In the genomic region with DNA sequence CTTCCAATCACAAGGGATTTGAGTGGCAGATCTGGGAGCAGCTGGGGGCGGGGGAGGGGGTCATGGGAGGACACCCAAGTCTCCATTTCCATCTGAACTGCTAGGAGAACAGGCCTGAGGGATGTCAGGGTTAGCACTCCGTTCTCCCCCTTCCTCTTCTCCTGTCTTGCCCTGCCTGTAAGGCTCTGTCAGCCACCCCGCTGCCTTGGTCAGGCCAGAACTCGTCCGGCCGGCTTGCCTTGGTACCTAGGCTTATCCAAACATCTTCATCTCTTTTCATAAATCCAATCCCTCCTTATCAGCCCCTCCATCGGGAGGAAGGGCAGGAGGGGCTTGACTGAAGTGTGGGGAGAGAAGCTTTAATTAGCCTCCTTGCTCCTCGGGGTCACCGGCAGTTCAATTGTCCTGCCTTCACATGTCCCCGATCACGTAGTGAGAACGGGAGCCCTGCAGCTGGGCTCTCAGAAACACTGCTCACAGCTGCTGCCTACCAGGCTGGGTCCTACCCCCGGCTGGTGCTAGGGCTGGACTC, we compare ENCODE assay signal across 14 mouse cellular contexts.
A peak's percentile ranks its signal among the peaks of the same experiment; 100 is the strongest.
DNase-seq lines count a peak whose midpoint lies in the region; ATAC-seq lines count a peak whose summit lies in the region.
"Had no signal": no experiment of that assay in that cellular context is flagged by ENCODE, and none has a peak within 500 bp of the region (broad histone marks: within the 10 kb centered on the region; RNA-seq: fewer than 3 reads in every experiment).

No protein-coding gene starts in this region.

- peaks cover 24% of the 10 kb centered on the region for H3K4me1 ChIP-seq in intestine, embryonic 14.5 days (replicated peaks; ENCODE audit: control insufficient read depth, insufficient read depth, low read length)
- peaks cover 19% of the 10 kb centered on the region for H3K4me1 ChIP-seq in intestine, embryonic 16.5 days (ENCODE audit: control insufficient read depth, insufficient read depth, low read length)
- H3K4me1 ChIP-seq in limb, embryonic 11.5 days (ENCODE audit: control insufficient read depth, insufficient read depth, low read length) = peaks cover 10% of the 10 kb centered on the region
- H3K4me1 ChIP-seq: liver, embryonic 15.5 days had no signal

- H3K9ac ChIP-seq in intestine, embryonic 14.5 days (ENCODE audit: low read length) = no peak overlapping the region
- no peak overlapping the region for H3K9ac ChIP-seq in intestine, embryonic 16.5 days (ENCODE audit: low read depth, low read length)
- no peak overlapping the region for H3K9ac ChIP-seq in limb, embryonic 11.5 days (ENCODE audit: low read length)
- H3K9ac ChIP-seq: liver, embryonic 15.5 days had no signal

- no peak overlapping the region for H3K27ac ChIP-seq in intestine, embryonic 14.5 days (ENCODE audit: low read depth)
- no peak overlapping the region; the same call in 1 of the 2 replicates for H3K27ac ChIP-seq in intestine, embryonic 16.5 days (ENCODE audit: low read length)
- H3K27ac ChIP-seq in limb, embryonic 11.5 days (replicated peaks; ENCODE audit: low read depth, low read length) = no peak overlapping the region
- H3K27ac ChIP-seq: liver, embryonic 15.5 days had no signal

- ATAC-seq in intestine, embryonic 14.5 days (replicated peaks; ENCODE audit: low FRiP score, low TSS enrichment, low read depth) = 0 out of 2 replicates have a peak, but pooled peaks have one; percentile 44
- no peak; the same call in 1 of the 2 replicates for ATAC-seq in intestine, embryonic 16.5 days
- ATAC-seq in limb, embryonic 11.5 days (ENCODE audit: insufficient number of reproducible peaks, low FRiP score, low TSS enrichment, low read depth) = no peak
- ATAC-seq: inflammation-experienced regulatory T-cells, adult 6 months had no signal

- H3K4me2 ChIP-seq in intestine, embryonic 14.5 days (ENCODE audit: low read length) = no peak overlapping the region
- no peak overlapping the region for H3K4me2 ChIP-seq in intestine, embryonic 16.5 days (ENCODE audit: low read depth, low read length)
- no peak overlapping the region for H3K4me2 ChIP-seq in limb, embryonic 11.5 days (ENCODE audit: low read depth, severe bottlenecking)
- H3K4me2 ChIP-seq: liver, embryonic 15.5 days had no signal

- intact Hi-C loops in left cerebral cortex, postnatal 36 days (cut with DNase I) = no loop called here

- no peaks in the 10 kb centered on the region for H3K36me3 ChIP-seq in intestine, embryonic 14.5 days (ENCODE audit: control insufficient read depth, insufficient read depth, low read length)
- no peaks in the 10 kb centered on the region for H3K36me3 ChIP-seq in intestine, embryonic 16.5 days (ENCODE audit: control insufficient read depth, insufficient read depth, low read length)
- H3K36me3 ChIP-seq in limb, embryonic 11.5 days (ENCODE audit: control insufficient read depth, insufficient read depth, low read length) = no peaks in the 10 kb centered on the region
- H3K36me3 ChIP-seq: liver, embryonic 15.5 days had no signal

- H3K9me3 ChIP-seq in intestine, embryonic 14.5 days (ENCODE audit: control insufficient read depth, low read length) = no peaks in the 10 kb centered on the region
- no peaks in the 10 kb centered on the region for H3K9me3 ChIP-seq in intestine, embryonic 16.5 days (ENCODE audit: control insufficient read depth, low read length)
- H3K9me3 ChIP-seq in limb, embryonic 11.5 days (ENCODE audit: control insufficient read depth, low read length) = no peaks in the 10 kb centered on the region
- H3K9me3 ChIP-seq: liver, embryonic 15.5 days had no signal

- no peak overlapping the region for H3K4me3 ChIP-seq in intestine, embryonic 14.5 days (ENCODE audit: low read depth, low read length)
- H3K4me3 ChIP-seq in intestine, embryonic 16.5 days (ENCODE audit: low read length) = no peak overlapping the region
- H3K4me3 ChIP-seq in limb, embryonic 11.5 days (ENCODE audit: low read depth, low read length) = no peak overlapping the region
- H3K4me3 ChIP-seq: liver, embryonic 15.5 days; myocyte had no signal

- H3K27me3 ChIP-seq in intestine, embryonic 14.5 days (replicated peaks; ENCODE audit: control insufficient read depth, insufficient read depth, low read length) = no peaks in the 10 kb centered on the region
- H3K27me3 ChIP-seq in intestine, embryonic 16.5 days (replicated peaks; ENCODE audit: control insufficient read depth, insufficient read depth, low read length) = no peaks in the 10 kb centered on the region; the same call in 1 of the 2 replicates
- no peaks in the 10 kb centered on the region for H3K27me3 ChIP-seq in limb, embryonic 11.5 days (ENCODE audit: control insufficient read depth, insufficient read depth, low read length)
- H3K27me3 ChIP-seq: liver, embryonic 15.5 days had no signal

- WGBS in intestine, embryonic 14.5 days = 22% methylated on average over 13 of the region's 13 CpGs
- 36% methylated on average over 13 of the region's 13 CpGs for WGBS in intestine, embryonic 16.5 days
- WGBS in limb, embryonic 11.5 days = 15% methylated on average over 13 of the region's 13 CpGs

- no peak for DNase-seq in intestine, embryonic 14.5 days (ENCODE audit: low spot score)
- DNase-seq in urinary bladder, adult 18-20 months (ENCODE audit: low spot score in 2 of 2) = peak; percentile 62 to 64
- no peak for DNase-seq in urinary bladder, postnatal 4 days (ENCODE audit: low spot score in 2 of 2)
- DNase-seq in limb, embryonic 11.5 days (ENCODE audit: low spot score) = peak; percentile 55
- no peak for DNase-seq in right cerebral cortex, postnatal 36 days (ENCODE audit: low spot score in 2 of 2)
- no peak for DNase-seq in cerebellum, postnatal 36 days
- DNase-seq in left cerebral cortex, postnatal 36 days (ENCODE audit: low spot score in 2 of 2) = no peak
- DNase-seq: adrenal gland, postnatal 25 days; cerebellum, adult 9-11 months; spleen, adult 18-20 months had no signal

Comparison
In these comparisons a context has a peak if more than half of its experiments do, and no peak if none do; other contexts are left out.
1. DNase-seq: peak in urinary bladder, adult 18-20 months (2 of 2) and limb, embryonic 11.5 days (single experiment); none in intestine, embryonic 14.5 days (single experiment), urinary bladder, postnatal 4 days (0 of 2), right cerebral cortex, postnatal 36 days (0 of 2), cerebellum, postnatal 36 days (0 of 2) and left cerebral cortex, postnatal 36 days (0 of 2).